Mouse (Mus musculus) midbrain, embryonic 16.5 days (tissue): ENCODE measurements around the gene St6galnac6. TPM values are rescaled to one million over a fixed set of nuclear protein-coding genes. Genes with fewer than 3 reads are reported as not detected.

Experiments used
- ATAC-seq: fragments of 200-750 bp; cut with Nextera tagmentation; 2 replicates; pipeline ENCODE4 v1.8.0; 2017; ENCODE audit warnings: moderate TSS enrichment
- H3K27ac ChIP-seq: fragments of 300-500 bp; sonication (generic); 2 replicates; pipeline ENCODE4 v1.5.1; 2014; ENCODE audit warnings: mild to moderate bottlenecking, low read length, mixed read lengths
- H3K27me3 ChIP-seq: fragments of 300-500 bp; sonication (generic); 2 replicates; pipeline ENCODE4 v1.6.1; 2014; ENCODE audit warnings: low read depth, low read length, mixed read lengths; ENCODE audit not compliant: control insufficient read depth, insufficient read depth
- H3K36me3 ChIP-seq: fragments of 300-500 bp; sonication (generic); 2 replicates; pipeline ENCODE4 v1.6.1; 2014; ENCODE audit warnings: mild to moderate bottlenecking, low read length, moderate library complexity, mixed read lengths; ENCODE audit not compliant: control insufficient read depth, insufficient read depth
- H3K4me1 ChIP-seq: fragments of 300-500 bp; sonication (generic); 2 replicates; pipeline ENCODE4 v1.6.1; 2014; ENCODE audit warnings: mild to moderate bottlenecking, low read length, mixed read lengths; ENCODE audit not compliant: control insufficient read depth, insufficient read depth
- H3K4me2 ChIP-seq: fragments of 300-500 bp; sonication (generic); 2 replicates; pipeline ENCODE4 v1.6.1; 2014; ENCODE audit warnings: mild to moderate bottlenecking, low read length, mixed read lengths
- H3K4me3 ChIP-seq: fragments of 300-500 bp; sonication (generic); 2 replicates; pipeline ENCODE4 v1.5.1; 2014; ENCODE audit warnings: low read depth, mild to moderate bottlenecking, low read length, moderate library complexity, mixed read lengths
- H3K9ac ChIP-seq: fragments of 300-500 bp; sonication (generic); 2 replicates; pipeline ENCODE4 v1.6.1; 2014; ENCODE audit warnings: low read depth, low read length, mixed read lengths
- H3K9me3 ChIP-seq: fragments of 300-500 bp; sonication (generic); replicated peaks from 2 replicates; pipeline ENCODE4 v1.6.1; 2014; ENCODE audit warnings: mild to moderate bottlenecking, low read length, mixed read lengths; ENCODE audit not compliant: control insufficient read depth, poor library complexity, severe bottlenecking
- WGBS: fragments of 180-500 bp; shearing (Covaris S2); extraction: QIAGEN DNeasy Blood & Tissue Kit; methylation state at CpG from one replicate; pipeline ENCODE4 v1.1.7; 2014; 5-methylcytosine and 5-hydroxymethylcytosine counted together
- polyA plus RNA-seq: library from polyadenylated mRNA; unstranded; fragments of >200 nt; fragmentation: Nextera tagmentation; extraction: Ambion mirVana; gene quantifications from 2 replicates; pipeline ENCODE4 v1.2.1, GENCODE M21; 2015

Gene St6galnac6
- polyA plus RNA-seq, 1 experiment from 2014 or later: 36.4 TPM

DNA sequence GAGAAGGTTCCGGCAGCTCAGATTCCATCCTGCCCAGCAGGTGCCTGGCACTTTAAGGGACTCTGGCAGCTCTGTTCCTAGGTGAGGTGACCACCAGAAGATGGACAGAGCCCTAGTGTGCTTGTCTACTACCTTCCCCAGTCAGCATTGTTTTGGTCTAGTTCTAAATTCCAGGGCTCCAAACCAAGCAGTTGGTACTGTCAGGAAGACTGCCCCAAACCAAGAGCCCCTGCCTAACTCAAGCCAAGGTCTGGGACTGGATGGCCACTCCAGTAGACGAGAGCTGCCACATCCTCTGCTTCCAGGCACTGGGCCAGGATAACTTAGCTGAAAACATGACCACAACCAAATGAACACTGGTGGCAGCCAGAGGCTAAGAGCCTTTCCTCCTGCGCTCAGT is 30.6 kb upstream of the St6galnac6 start:
- H3K27ac ChIP-seq: no peak overlapping the region
- H3K27me3 ChIP-seq: no peaks in the 10 kb centered on the region
- H3K9me3 ChIP-seq: no peaks in the 10 kb centered on the region
- no peak overlapping the region for H3K4me2 ChIP-seq
- peaks cover 9% of the 10 kb centered on the region; the same call in 1 of the 2 replicates for H3K36me3 ChIP-seq
- peaks cover 18% of the 10 kb centered on the region for H3K4me1 ChIP-seq
- no peak overlapping the region for H3K4me3 ChIP-seq
- WGBS: 93% methylated on average over 3 of the region's 3 CpGs
- no peak for ATAC-seq
- H3K9ac ChIP-seq: no peak overlapping the region

DNA sequence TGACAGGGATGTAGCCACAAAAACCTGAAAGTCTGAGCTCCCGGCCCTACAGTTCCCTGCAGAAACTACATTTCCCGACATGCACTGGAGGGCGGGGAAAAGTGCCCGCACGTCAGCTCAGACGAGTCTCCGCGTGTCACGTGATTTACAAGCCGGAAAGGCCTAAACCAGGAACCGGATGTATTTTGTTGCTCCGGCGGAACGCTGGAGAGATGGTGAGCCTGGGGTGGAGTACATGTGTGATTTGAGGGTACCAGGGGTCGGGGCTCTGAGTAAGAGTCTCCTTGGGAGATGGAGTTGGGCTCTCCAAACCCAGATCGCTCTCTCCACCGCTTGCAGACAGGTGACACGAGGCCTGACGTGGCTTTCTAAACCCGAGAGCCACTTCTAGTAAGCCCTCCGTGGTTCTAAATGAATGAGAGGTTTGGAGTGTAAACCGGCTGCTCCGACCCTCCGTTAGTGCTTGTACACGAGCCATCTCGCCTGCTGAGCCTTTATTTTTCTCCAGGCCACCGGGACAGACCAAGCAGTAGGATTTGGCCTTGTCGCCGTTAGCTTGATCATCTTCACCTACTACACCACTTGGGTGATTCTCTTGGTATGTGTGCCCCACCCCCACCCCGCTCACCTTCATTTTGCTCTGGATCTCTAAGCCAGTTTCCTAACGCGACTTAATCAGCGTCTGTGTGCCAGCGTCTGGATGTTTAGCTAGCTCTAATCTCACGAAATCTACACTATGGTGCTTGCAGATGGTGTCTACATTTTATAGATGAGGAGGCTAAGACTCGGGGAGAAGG is 28.6 kb upstream of the St6galnac6 start, which contains the start of gene Dpm2:
Gene Dpm2, plus strand, starts transcription at position 161 of the 797 bp plus-strand sequence.
- Histone ChIP-seq H3K9me3 (no peaks in the 10 kb centered on the region), H3K27ac (peak within 1 kb of the TSS; percentile 76), H3K36me3 (0 out of 2 replicates have a peak, but pooled peaks cover 6% of the 10 kb centered on the region), H3K27me3 (no peaks in the 10 kb centered on the region), H3K9ac (peak within 1 kb of the TSS; percentile 65), H3K4me1 (peaks cover 18% of the 10 kb centered on the region), H3K4me2 (peak within 1 kb of the TSS; percentile 93), H3K4me3 (peak within 1 kb of the TSS; percentile 65)
- WGBS: 2% methylated on average over 36 of the region's 36 CpGs
- ATAC-seq: peak; percentile 67

DNA sequence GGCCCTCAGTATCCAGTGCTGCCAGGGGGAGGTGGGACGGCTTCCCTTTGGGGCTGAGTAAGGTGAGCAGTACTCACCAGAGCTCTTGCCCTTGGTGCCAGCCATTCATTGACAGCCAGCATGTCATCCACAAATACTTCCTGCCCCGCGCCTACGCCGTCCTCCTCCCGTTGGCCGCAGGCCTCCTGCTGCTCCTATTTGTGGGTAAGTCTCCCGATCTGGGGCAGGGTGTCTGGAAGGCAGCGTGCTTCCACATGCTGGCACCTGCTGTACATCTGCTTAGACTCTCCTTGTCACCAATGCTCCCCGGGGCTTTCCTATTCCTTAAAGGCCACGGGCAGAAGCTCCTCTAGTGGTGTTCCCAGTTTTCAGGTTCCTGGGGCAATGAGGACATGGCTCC is 27.3 kb upstream of the St6galnac6 start:
- ATAC-seq: no peak
- H3K36me3 ChIP-seq: 0 out of 2 replicates have a peak, but pooled peaks cover 6% of the 10 kb centered on the region
- H3K4me2 ChIP-seq: no peak overlapping the region
- H3K27ac ChIP-seq: no peak overlapping the region
- WGBS: 94% methylated on average over 11 of the region's 11 CpGs
- H3K9me3 ChIP-seq: no peaks in the 10 kb centered on the region
- peaks cover 20% of the 10 kb centered on the region for H3K4me1 ChIP-seq
- H3K9ac ChIP-seq: no peak overlapping the region
- no peaks in the 10 kb centered on the region for H3K27me3 ChIP-seq
- H3K4me3 ChIP-seq: no peak overlapping the region

DNA sequence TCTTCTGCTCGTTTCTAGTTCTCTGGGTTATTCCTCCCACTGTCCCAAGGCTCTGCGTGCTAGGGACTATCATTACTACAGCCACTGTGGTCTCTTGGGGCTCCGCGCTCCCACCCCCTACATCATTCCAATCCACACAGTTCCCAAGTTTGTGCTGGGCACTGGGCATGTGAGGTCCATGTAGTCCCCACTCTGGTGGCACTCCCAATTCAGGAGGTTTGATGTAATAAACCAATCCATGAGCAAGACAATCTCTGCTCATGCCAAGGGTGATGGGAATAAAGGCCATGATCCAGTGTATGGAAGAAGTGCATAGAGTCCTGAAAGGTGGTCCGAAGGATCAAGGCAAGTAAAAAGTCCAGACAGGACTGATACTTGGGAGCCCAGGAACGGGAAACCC is 25.0 kb upstream of the St6galnac6 start, which contains the start of gene Pip5kl1:
Gene Pip5kl1, plus strand, starts transcription at position 301 of the 400 bp plus-strand sequence.
- H3K27ac ChIP-seq: peak within 1 kb of the TSS; percentile 40
- WGBS: 83% methylated on average over 6 of the region's 6 CpGs
- H3K36me3 ChIP-seq: no peaks in the 10 kb centered on the region
- peaks cover 9% of the 10 kb centered on the region for H3K27me3 ChIP-seq
- H3K4me1 ChIP-seq: peaks cover 20% of the 10 kb centered on the region
- ATAC-seq: no peak
- H3K9me3 ChIP-seq: no peaks in the 10 kb centered on the region
- peak within 1 kb of the TSS; percentile 49 for H3K4me3 ChIP-seq
- H3K9ac ChIP-seq: peak within 1 kb of the TSS; percentile 78
- H3K4me2 ChIP-seq: peak within 1 kb of the TSS; percentile 97

DNA sequence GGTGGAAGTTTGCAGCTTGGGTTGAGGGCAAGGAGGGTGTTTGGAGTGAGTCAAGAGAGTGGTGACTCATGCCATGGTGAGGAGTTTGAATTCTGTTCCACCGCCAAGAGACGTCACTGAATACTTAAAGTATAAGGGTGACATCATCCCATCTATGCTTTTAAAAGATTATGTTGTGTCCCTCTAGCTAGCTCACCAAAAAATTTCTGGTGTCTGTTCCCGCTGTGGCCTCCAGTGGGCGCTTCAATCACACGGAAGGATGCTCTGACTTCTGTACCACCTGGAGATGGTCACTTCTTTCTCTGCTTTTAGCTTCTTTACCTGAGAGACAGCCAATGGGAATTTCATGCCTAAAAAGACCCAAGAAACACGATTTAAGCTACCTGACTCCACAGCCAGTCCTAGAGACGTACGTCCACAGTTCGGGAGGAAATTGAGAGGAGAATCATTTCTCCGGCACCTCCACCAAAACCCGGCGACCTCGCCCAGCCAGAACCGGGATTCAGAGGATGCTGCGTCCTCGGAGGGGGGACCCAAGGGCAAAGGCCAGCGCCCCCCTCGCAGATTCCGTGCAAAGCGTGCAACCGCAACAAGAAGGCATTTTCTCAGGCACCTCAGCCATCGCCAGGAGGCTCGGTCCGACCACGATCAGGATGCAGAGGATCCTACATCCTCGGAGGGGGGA is 24.5 kb upstream of the St6galnac6 start:
- Histone ChIP-seq H3K27ac (peak overlapping the region; percentile 40), H3K36me3 (no peaks in the 10 kb centered on the region), H3K27me3 (peaks cover 9% of the 10 kb centered on the region), H3K4me1 (peaks cover 20% of the 10 kb centered on the region), H3K9me3 (no peaks in the 10 kb centered on the region), H3K4me3 (peak overlapping the region; percentile 49), H3K4me2 (peak overlapping the region; percentile 97), H3K9ac (peak overlapping the region; percentile 78)
- ATAC-seq: peak; percentile 30; the same call in 1 of the 2 replicates
- under 1% methylated on average over 26 of the region's 26 CpGs for WGBS

DNA sequence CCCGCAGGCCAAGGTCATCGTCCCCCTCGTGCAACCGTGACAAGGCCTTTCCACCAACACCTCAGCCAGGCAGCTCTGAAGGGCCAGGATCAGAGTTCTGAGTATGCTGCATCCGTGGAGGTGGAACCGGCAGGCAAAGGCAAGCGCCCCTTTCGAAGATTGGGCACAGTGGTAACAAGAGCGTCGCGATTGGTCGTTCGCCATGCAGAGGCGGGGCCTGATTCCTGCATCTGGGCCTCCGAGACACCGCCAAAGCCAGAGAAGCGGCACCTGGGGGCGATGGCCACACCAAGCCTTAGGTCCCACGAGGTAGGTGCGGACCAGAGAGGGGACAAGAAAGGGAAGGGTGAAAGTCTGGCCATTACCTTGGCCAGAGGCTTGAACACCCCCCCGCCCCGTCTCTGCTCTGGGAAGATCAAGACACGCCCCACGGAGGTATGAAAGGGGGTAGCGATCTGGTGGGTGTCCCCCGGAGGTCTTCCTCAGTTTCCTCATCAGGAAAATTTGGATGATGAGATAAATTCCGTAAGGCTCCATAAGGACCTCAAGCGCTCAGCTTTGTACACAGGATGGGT is 23.8 kb upstream of the St6galnac6 start, which contains the start of gene 9430097D07Rik:
Gene 9430097D07Rik, minus strand, starts transcription at position 99 of the 575 bp plus-strand sequence.
- peaks cover 16% of the 10 kb centered on the region for H3K4me1 ChIP-seq
- 4% methylated on average over 28 of the region's 28 CpGs for WGBS
- peak within 1 kb of the TSS; percentile 78 for H3K9ac ChIP-seq

DNA sequence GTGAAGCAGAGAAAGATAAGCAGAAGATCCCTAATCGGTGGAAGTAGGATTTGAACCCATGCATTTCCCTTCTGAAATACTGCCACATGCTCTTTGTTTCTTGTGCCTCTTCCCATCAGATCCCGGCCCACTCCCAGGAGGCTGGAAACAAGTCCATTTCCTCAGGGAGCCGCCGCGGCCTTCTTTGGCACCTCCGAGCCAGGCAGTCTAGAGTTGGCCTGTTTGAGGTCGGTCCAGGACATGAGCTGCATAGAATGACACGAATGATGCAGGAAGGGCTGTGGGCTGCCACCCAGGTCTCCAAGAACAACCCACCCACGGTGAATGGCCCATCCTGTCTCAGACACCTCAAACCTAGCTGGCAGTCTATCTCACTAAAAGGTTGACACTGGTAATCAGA is 23.0 kb upstream of the St6galnac6 start:
- peak overlapping the region; percentile 97; the same call in 1 of the 2 replicates for H3K4me2 ChIP-seq
- no peak overlapping the region for H3K27ac ChIP-seq
- no peak for ATAC-seq
- no peaks in the 10 kb centered on the region for H3K9me3 ChIP-seq
- H3K9ac ChIP-seq: no peak overlapping the region
- WGBS: 86% methylated on average over 9 of the region's 9 CpGs
- H3K4me3 ChIP-seq: no peak overlapping the region
- peaks cover 13% of the 10 kb centered on the region for H3K4me1 ChIP-seq
- H3K36me3 ChIP-seq: no peaks in the 10 kb centered on the region
- H3K27me3 ChIP-seq: peaks cover 9% of the 10 kb centered on the region

More for the DNA sequence above, 23.8 kb upstream of the St6galnac6 start, which contains the start of gene 9430097D07Rik:
- Histone ChIP-seq H3K4me3 (peak within 1 kb of the TSS; percentile 49), H3K36me3 (no peaks in the 10 kb centered on the region), H3K4me2 (peak within 1 kb of the TSS; percentile 97), H3K27me3 (peaks cover 9% of the 10 kb centered on the region), H3K9me3 (no peaks in the 10 kb centered on the region), H3K27ac (peak within 1 kb of the TSS; percentile 40)
- ATAC-seq: peak; percentile 83

DNA sequence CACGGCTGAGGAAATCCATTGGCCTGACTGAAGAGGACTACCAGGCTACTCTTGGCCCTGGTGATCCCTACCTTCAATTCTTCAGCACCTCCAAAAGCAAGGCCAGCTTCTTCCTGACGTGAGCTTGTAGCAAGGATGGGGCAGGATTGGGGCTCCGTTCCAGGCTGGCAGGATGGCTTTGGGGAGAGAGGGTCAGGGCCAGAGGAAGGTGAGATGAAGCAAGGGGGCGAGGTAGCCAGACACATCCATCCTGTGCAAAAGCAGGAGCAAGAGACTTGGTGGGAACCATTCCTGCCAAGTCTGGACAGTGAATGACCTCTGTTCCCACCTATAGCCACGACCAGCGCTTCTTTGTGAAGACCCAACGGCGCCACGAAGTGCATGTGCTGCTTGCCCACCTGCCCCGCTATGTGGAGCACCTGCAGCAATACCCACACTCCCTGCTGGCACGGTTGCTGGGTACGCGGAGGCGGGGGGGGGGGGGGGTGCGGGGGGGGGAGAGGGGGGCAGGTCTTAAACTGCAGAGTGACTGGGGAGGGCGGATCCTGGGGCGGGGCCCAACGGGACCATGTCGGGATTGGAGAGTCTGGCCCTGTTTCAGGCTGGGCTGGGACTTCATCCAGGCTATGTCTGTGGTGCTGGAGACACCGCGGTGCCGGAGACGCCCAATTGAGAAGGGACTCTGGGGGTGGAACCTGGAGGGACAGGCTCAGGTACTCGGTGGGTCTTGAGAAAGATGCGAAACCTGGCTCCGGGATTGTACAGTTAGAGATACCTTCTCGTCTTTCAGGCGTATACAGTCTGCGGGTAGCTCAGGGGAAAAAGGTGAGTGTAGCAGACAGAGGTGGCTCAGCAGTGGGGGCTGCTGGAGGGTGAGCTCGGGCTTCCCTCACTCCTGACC is 21.1 kb upstream of the St6galnac6 start:
- Histone ChIP-seq H3K4me3 (no peak overlapping the region), H3K27me3 (peaks cover 9% of the 10 kb centered on the region), H3K9me3 (no peaks in the 10 kb centered on the region), H3K27ac (no peak overlapping the region), H3K9ac (no peak overlapping the region), H3K4me1 (peaks cover 5% of the 10 kb centered on the region; the same call in 1 of the 2 replicates), H3K36me3 (no peaks in the 10 kb centered on the region), H3K4me2 (no peak overlapping the region)
- no peak for ATAC-seq
- 37% methylated on average over 26 of the region's 30 CpGs for WGBS
